Comparison of ENCODE assay signal across 22 mouse cellular contexts in genomic region chr17:45784905-45785304, GRCm38 (mm10). TPM values are rescaled to one million over a fixed set of nuclear protein-coding genes. Genes with fewer than 3 reads are reported as not detected.
"Had no signal": no experiment of that assay in that cellular context is flagged by ENCODE, and none has a peak within 500 bp of the region (broad histone marks: within the 10 kb centered on the region; RNA-seq: fewer than 3 reads in every experiment).

No protein-coding gene starts in this region.

- DNase-seq: kidney, adult 2 months; layer of hippocampus, postnatal 36 days; liver, embryonic 13.5 days; lung, adult 18-20 months; retina, postnatal 1 day; right cerebral cortex, postnatal 25 days; thymus, adult 2 months; thymus, postnatal 25 days had no signal

- H3K4me2 ChIP-seq: limb, embryonic 15.5 days; liver, embryonic 13.5 days; midbrain, embryonic 11.5 days; midbrain, embryonic 15.5 days; neural tube, embryonic 12.5 days had no signal

- H3K4me1 ChIP-seq: neural tube, embryonic 12.5 days had no signal

- H3K36me3 ChIP-seq: limb, embryonic 15.5 days; liver, embryonic 13.5 days; midbrain, embryonic 15.5 days; neural tube, embryonic 12.5 days had no signal

- ATAC-seq: hindbrain, embryonic 16.5 days; inflammation-experienced regulatory T-cells, adult 6 months; midbrain, embryonic 15.5 days had no signal

- H3K27ac ChIP-seq: kidney, postnatal 0 days; limb, embryonic 15.5 days; liver, embryonic 13.5 days; midbrain, embryonic 15.5 days; neural tube, embryonic 12.5 days had no signal

- H3K9me3 ChIP-seq: limb, embryonic 15.5 days; liver, embryonic 13.5 days; midbrain, embryonic 15.5 days; neural tube, embryonic 12.5 days had no signal

- H3K4me3 ChIP-seq: limb, embryonic 15.5 days; liver, embryonic 13.5 days; midbrain, embryonic 15.5 days; neural tube, embryonic 12.5 days had no signal

- H3K27me3 ChIP-seq: limb, embryonic 15.5 days; liver, embryonic 13.5 days; midbrain, embryonic 15.5 days; neural tube, embryonic 12.5 days had no signal

- H3K9ac ChIP-seq: limb, embryonic 15.5 days; liver, embryonic 13.5 days; midbrain, embryonic 15.5 days; neural tube, embryonic 12.5 days had no signal

RNA-seq across cellular contexts. Expression of gene 1600014C23Rik, which starts 51.3 kb away (rescaled TPM):
- total RNA-seq: layer of hippocampus, postnatal 36 days; megakaryocyte, adult 5-6 weeks; monocyte, adult 5-6 weeks; neutrophil, adult 5-6 weeks had no signal
- polyA plus RNA-seq: inflammation-experienced regulatory T-cells, adult 6 months; kidney, adult 2 months; large intestine, adult 2 months; limb, embryonic 11.5 days; limb, embryonic 15.5 days; liver, embryonic 13.5 days; neural tube, embryonic 12.5 days; small intestine, adult 2 months; thymus, adult 2 months; urinary bladder, adult 2 months had no signal
